Mouse (Mus musculus): ENCODE results near the gene Zfand5. TPM values are rescaled to one million over a fixed set of nuclear protein-coding genes. Genes with fewer than 3 reads are reported as not detected.

Gene Zfand5
- 355 TPM for polyA plus RNA-seq (2014; fragmentation: Illumina TruSeq; extraction: RNeasy Lipid Tissue Mini Kit (QIAGEN cat#74804); ENCODE audit: low read depth, low replicate concordance)

GRCm38 (mm10) chr19:21271741-21272654 is at the start of gene Zfand5:
TSS of gene Zfand5 (plus strand) at chr19:21272278.

Other genes starting within 250 kb of the Zfand5 start
- gene Gda, start 201.2 kb downstream of the Zfand5 start, polyA plus RNA-seq (2014; fragmentation: Illumina TruSeq; extraction: RNeasy Lipid Tissue Mini Kit (QIAGEN cat#74804); ENCODE audit: low read depth, low replicate concordance), result 73.0 TPM